ENCODE assay signal across 18 mouse cellular contexts in genomic region chr11:65795896-65796295, GRCm38 (mm10).
"Had no signal": no experiment of that assay in that cellular context is flagged by ENCODE, and none has a peak within 500 bp of the region (broad histone marks: within the 10 kb centered on the region; RNA-seq: fewer than 3 reads in every experiment).

No protein-coding gene starts in this region.

- H3K27ac ChIP-seq: liver, embryonic 15.5 days; macrophage; midbrain, embryonic 13.5 days; midbrain, embryonic 15.5 days; neural tube, embryonic 12.5 days had no signal

- H3K4me3 ChIP-seq: liver, embryonic 15.5 days; megakaryocyte, embryonic 14.5 days; midbrain, embryonic 13.5 days; midbrain, embryonic 15.5 days; neural tube, embryonic 12.5 days had no signal

- DNase-seq: lung, adult 18-20 months; lung, embryonic 14.5 days; lung, postnatal 10 days; lung, postnatal 36 days; retina, postnatal 1 day; right cerebral cortex, adult 18-20 months; right cerebral cortex, postnatal 25 days; right cerebral cortex, postnatal 4 days; spleen, adult 18-20 months; thymus, adult 18-20 months; thymus, postnatal 14 days; thymus, postnatal 36 days had no signal

- H3K4me1 ChIP-seq: midbrain, embryonic 13.5 days; midbrain, embryonic 15.5 days; neural tube, embryonic 12.5 days had no signal

- ATAC-seq: midbrain, embryonic 13.5 days; midbrain, embryonic 15.5 days had no signal
